Mouse (Mus musculus): ENCODE measurements around the gene Tln1. TPM values are rescaled to one million over a fixed set of nuclear protein-coding genes. Genes with fewer than 3 reads are reported as not detected.

Gene Tln1
- 77.5 and 90.9 TPM in 2 replicates for polyA plus RNA-seq (2014; fragmentation: Nextera tagmentation; extraction: Ambion mirVana)

DNA sequence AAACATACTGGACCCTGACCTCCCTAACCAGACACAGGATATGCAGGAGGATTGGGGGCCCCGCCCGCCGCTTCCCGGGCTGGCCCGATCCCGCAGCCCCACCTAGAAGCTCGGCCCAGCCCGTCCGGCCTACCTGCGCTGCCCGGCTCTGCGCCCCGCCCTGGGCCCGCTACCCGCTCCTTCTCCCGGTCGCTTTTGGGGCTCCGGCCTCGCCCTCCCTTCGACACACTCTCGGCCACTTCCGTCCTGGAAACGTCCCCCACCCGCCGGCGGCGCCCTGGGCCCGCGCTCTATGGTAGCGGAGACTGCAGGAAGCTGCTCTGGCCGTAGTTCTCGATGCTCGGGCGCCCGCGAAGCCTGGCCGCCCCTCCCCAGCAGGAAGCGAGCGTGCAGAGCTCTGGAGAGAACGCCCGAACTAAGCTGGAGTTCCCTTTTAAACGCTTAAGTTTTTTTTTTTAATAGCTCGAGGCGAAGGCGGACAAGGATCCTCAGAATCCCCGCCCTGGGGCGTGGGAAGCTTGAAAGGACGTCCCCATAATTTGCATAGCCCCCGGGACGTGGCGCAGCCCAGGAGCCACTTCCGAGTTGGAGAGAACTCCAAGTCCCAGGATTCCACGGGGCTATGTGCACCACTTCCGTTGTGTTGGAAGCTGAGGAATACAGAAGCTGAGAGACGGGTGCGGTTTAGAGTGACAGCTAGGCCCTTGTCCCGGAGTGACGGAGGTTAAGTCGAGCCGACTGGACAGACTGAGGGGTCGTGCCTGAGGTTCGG, at the start of gene Tln1, which contains the start of gene Creb3:
TSS of gene Tln1 (minus strand) at position 695 of the 772 bp plus-strand sequence.
TSS of gene Creb3 (plus strand) at position 336 of the 772 bp plus-strand sequence.
- Histone ChIP-seq H3K4me1 (ENCODE audit: control insufficient read depth in 2 of 2, insufficient read depth in 2 of 2, low read length in 2 of 2) (peaks cover 38 to 54% of the 10 kb centered on the region in 2 experiments), H3K9me3 (ENCODE audit: control insufficient read depth, low read length) (no peaks in the 10 kb centered on the region)

DNA sequence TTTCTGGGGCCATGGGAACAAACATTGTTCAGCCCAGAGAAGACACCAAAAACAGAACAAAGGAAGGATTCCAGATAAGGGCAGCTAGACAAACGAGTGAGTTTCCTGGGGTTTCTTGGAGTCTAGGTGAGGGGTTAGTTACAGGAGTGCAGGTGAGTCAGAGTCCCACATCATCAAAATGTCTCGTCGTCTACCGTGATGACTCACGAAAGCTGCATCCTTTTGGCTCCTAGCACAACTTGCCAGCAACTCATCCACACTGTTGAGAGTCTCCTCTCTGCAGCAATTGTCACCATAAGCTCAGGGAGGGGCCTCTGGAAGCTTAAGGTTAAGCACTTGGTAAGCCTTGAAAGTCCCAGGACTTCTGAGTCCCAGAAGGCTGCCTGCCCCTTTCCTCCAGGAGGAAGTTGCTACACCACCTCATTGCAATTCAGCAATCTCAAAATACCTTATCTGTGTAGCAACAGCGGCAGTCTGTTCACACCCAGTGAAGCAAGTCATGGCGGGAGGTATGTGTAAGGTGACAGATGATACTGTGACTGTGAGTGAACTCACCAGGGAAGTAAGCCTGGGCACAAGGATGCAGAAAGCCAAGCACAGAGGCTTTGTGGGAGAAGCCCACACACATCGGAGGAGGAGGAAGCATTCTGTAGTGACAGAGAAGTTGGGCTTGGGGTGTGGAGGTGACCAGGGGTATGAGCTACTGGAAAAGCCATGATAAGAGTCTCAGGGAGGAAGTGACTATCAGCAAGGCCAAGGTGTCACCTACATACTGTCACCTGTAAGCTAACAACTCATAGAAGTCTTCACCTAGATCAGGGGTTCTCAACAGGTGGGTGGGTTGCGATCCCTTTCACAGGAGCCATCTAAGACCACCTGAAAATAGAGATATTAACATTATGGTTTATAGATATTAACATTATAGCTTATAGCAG, 42.5 kb upstream of the Tln1 start:
- no peak overlapping the region for H3K4me3 ChIP-seq (ENCODE audit: control insufficient read depth in 1 of 2, insufficient read depth in 1 of 2, low read depth in 1 of 2, low read length in 2 of 2)
- no peak overlapping the region for H3K4me2 ChIP-seq (ENCODE audit: low read length)
- peaks cover 7% of the 10 kb centered on the region in 2 experiments; a peak in 3 of 4 replicates for H3K4me1 ChIP-seq (ENCODE audit: control insufficient read depth in 2 of 2, insufficient read depth in 2 of 2, low read length in 2 of 2)
- H3K27ac ChIP-seq (replicated peaks in 1 of 2; ENCODE audit: control insufficient read depth in 1 of 2, insufficient read depth in 1 of 2, low read depth in 2 of 2, low read length in 2 of 2) = no peak overlapping the region
- ATAC-seq (ENCODE audit: insufficient number of reproducible peaks, insufficient read depth, low FRiP score, low read depth) = no peak
- H3K36me3 ChIP-seq (ENCODE audit: control insufficient read depth, insufficient read depth, low read length) = no peaks in the 10 kb centered on the region
- no peak overlapping the region for H3K9ac ChIP-seq (ENCODE audit: low read length)
- H3K27me3 ChIP-seq (ENCODE audit: control insufficient read depth, insufficient read depth, low read length) = no peaks in the 10 kb centered on the region
- H3K9me3 ChIP-seq (ENCODE audit: control insufficient read depth, low read length) = no peaks in the 10 kb centered on the region
- 42% methylated on average over 9 of the region's 9 CpGs for WGBS

More for the DNA sequence above, at the start of gene Tln1, which contains the start of gene Creb3:
- Histone ChIP-seq H3K4me2 (ENCODE audit: low read length) (peak within 1 kb of the TSS; percentile 88), H3K27ac (replicated peaks in 1 of 2; ENCODE audit: control insufficient read depth in 1 of 2, insufficient read depth in 1 of 2, low read depth in 2 of 2, low read length in 2 of 2) (peak within 1 kb of the TSS; percentile 100), H3K27me3 (ENCODE audit: control insufficient read depth, insufficient read depth, low read length) (no peaks in the 10 kb centered on the region), H3K9ac (ENCODE audit: low read length) (peak within 1 kb of the TSS; percentile 99), H3K36me3 (ENCODE audit: control insufficient read depth, insufficient read depth, low read length) (peaks cover 42% of the 10 kb centered on the region), H3K4me3 (ENCODE audit: control insufficient read depth in 1 of 2, insufficient read depth in 1 of 2, low read depth in 1 of 2, low read length in 2 of 2) (peak within 1 kb of the TSS; percentile 93 to 99)
- WGBS = 0% methylated on average over 62 of the region's 62 CpGs
- peak; percentile 85 for ATAC-seq (ENCODE audit: insufficient number of reproducible peaks, insufficient read depth, low FRiP score, low read depth)

DNA sequence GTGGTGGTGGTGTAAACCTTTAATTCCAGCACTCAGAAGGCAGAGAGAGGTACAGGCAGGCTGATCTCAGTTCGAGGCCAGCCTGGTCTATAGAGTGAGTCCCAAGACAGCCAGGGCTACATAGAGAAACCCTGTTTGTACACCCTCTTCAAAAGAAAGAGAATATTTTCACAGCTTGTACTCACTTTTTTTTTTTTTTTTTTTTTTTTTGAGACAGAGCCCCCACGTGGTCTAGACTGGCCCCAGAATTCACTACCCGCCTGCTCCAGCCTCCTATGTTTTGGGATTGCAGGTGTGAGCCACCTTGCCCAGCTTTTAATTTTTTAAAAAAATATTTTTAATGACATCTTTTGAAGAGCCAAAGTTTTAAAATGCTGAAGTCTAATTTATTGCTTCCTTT, 41.6 kb upstream of the Tln1 start:
- WGBS = 66% methylated on average over 3 of the region's 3 CpGs
- Histone ChIP-seq H3K4me1 (ENCODE audit: control insufficient read depth in 2 of 2, insufficient read depth in 2 of 2, low read length in 2 of 2) (peaks cover 7% of the 10 kb centered on the region in 2 experiments; a peak in 3 of 4 replicates), H3K36me3 (ENCODE audit: control insufficient read depth, insufficient read depth, low read length) (no peaks in the 10 kb centered on the region), H3K27ac (replicated peaks in 1 of 2; ENCODE audit: control insufficient read depth in 1 of 2, insufficient read depth in 1 of 2, low read depth in 2 of 2, low read length in 2 of 2) (no peak overlapping the region), H3K4me2 (ENCODE audit: low read length) (no peak overlapping the region), H3K4me3 (ENCODE audit: control insufficient read depth in 1 of 2, insufficient read depth in 1 of 2, low read depth in 1 of 2, low read length in 2 of 2) (no peak overlapping the region), H3K27me3 (ENCODE audit: control insufficient read depth, insufficient read depth, low read length) (no peaks in the 10 kb centered on the region), H3K9ac (ENCODE audit: low read length) (no peak overlapping the region), H3K9me3 (ENCODE audit: control insufficient read depth, low read length) (no peaks in the 10 kb centered on the region)
- ATAC-seq (ENCODE audit: insufficient number of reproducible peaks, insufficient read depth, low FRiP score, low read depth) = no peak

DNA sequence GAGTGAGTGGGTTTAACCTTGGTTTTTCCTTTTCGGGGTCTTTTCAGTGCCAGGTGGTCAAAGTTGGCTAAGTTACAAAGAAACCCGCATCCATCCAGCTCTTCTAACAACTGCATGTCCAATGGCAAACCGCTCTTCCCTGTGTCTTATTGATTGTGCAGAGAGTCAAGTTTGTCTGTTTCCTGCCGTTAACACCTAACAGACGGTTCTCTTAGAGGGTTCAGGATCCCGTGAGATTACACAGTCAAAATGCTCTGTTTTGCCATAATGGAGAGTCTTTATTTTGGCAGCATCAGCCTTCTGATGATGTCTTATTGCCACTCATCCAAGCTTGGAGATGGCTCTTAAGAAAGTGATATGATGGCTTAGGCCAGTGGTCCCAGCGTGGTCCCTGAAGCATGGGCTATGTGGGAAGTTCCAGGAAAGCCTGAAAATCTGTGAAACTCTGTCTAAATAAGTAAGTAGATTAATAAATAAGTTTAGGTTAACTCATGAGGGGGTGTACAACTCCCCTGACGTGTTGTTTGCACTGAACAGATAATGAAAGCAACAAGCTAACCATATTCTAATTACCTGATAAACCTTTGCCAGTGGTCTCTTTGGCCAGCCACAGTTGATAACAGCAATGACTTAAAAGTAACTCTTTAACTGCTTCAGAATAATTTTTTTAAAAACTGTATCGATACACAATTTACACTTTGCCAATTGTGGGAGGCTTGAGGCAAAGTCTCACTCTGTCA, 37.9 kb upstream of the Tln1 start:
- Histone ChIP-seq H3K4me3 (ENCODE audit: control insufficient read depth in 1 of 2, insufficient read depth in 1 of 2, low read depth in 1 of 2, low read length in 2 of 2) (no peak overlapping the region), H3K36me3 (ENCODE audit: control insufficient read depth, insufficient read depth, low read length) (no peaks in the 10 kb centered on the region), H3K9me3 (ENCODE audit: control insufficient read depth, low read length) (no peaks in the 10 kb centered on the region), H3K4me2 (ENCODE audit: low read length) (no peak overlapping the region), H3K27me3 (ENCODE audit: control insufficient read depth, insufficient read depth, low read length) (no peaks in the 10 kb centered on the region), H3K27ac (replicated peaks in 1 of 2; ENCODE audit: control insufficient read depth in 1 of 2, insufficient read depth in 1 of 2, low read depth in 2 of 2, low read length in 2 of 2) (no peak overlapping the region), H3K4me1 (ENCODE audit: control insufficient read depth in 2 of 2, insufficient read depth in 2 of 2, low read length in 2 of 2) (peaks cover 7% of the 10 kb centered on the region in 2 experiments; a peak in 3 of 4 replicates), H3K9ac (ENCODE audit: low read length) (no peak overlapping the region)
- WGBS = 75% methylated on average over 9 of the region's 9 CpGs
- no peak for ATAC-seq (ENCODE audit: insufficient number of reproducible peaks, insufficient read depth, low FRiP score, low read depth)

GRCm38 (mm10) chr4:43598650-43599380, 36.3 kb upstream of the Tln1 start:
- Histone ChIP-seq H3K4me1 (ENCODE audit: control insufficient read depth in 2 of 2, insufficient read depth in 2 of 2, low read length in 2 of 2) (no peaks in the 10 kb centered on the region), H3K4me3 (ENCODE audit: control insufficient read depth in 1 of 2, insufficient read depth in 1 of 2, low read depth in 1 of 2, low read length in 2 of 2) (no peak overlapping the region), H3K9me3 (ENCODE audit: control insufficient read depth, low read length) (no peaks in the 10 kb centered on the region), H3K36me3 (ENCODE audit: control insufficient read depth, insufficient read depth, low read length) (no peaks in the 10 kb centered on the region), H3K9ac (ENCODE audit: low read length) (no peak overlapping the region), H3K27me3 (ENCODE audit: control insufficient read depth, insufficient read depth, low read length) (no peaks in the 10 kb centered on the region), H3K4me2 (ENCODE audit: low read length) (no peak overlapping the region), H3K27ac (replicated peaks in 1 of 2; ENCODE audit: control insufficient read depth in 1 of 2, insufficient read depth in 1 of 2, low read depth in 2 of 2, low read length in 2 of 2) (no peak overlapping the region)
- no peak for ATAC-seq (ENCODE audit: insufficient number of reproducible peaks, insufficient read depth, low FRiP score, low read depth)
- WGBS = 84% methylated on average over 7 of the region's 7 CpGs

DNA sequence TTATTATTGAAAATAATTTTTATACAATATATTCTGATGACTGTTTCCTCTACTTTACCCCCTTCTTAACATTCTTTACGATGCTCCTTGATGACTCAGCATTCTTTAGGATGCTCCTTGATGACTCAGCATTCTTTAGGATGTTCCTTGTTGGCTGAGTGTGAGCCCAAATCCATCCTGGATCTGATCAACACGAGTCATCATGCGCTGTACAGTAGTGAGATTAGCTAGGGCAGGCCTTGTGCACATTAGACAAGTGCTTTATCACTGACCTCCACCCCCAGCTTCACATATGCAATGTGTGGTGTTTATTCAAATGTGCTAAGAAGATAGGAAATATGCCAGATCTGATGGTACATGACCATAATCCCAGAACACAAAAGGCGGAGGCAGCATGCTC, 35.7 kb upstream of the Tln1 start:
- no peaks in the 10 kb centered on the region for H3K36me3 ChIP-seq (ENCODE audit: control insufficient read depth, insufficient read depth, low read length)
- no peak overlapping the region for H3K9ac ChIP-seq (ENCODE audit: low read length)
- H3K27me3 ChIP-seq (ENCODE audit: control insufficient read depth, insufficient read depth, low read length) = no peaks in the 10 kb centered on the region
- no peak overlapping the region for H3K4me2 ChIP-seq (ENCODE audit: low read length)
- 74% methylated on average over 4 of the region's 4 CpGs for WGBS
- no peaks in the 10 kb centered on the region for H3K9me3 ChIP-seq (ENCODE audit: control insufficient read depth, low read length)
- no peak overlapping the region for H3K27ac ChIP-seq (replicated peaks in 1 of 2; ENCODE audit: control insufficient read depth in 1 of 2, insufficient read depth in 1 of 2, low read depth in 2 of 2, low read length in 2 of 2)
- ATAC-seq (ENCODE audit: insufficient number of reproducible peaks, insufficient read depth, low FRiP score, low read depth) = no peak
- H3K4me3 ChIP-seq (ENCODE audit: control insufficient read depth in 1 of 2, insufficient read depth in 1 of 2, low read depth in 1 of 2, low read length in 2 of 2) = no peak overlapping the region
- no peaks in the 10 kb centered on the region for H3K4me1 ChIP-seq (ENCODE audit: control insufficient read depth in 2 of 2, insufficient read depth in 2 of 2, low read length in 2 of 2)

Measured in heart, embryonic 14.5 days (tissue).